Mouse (Mus musculus) neural tube, embryonic 10.5 days (tissue): ENCODE measurements around the gene Ushbp1.
A peak's percentile ranks its signal among the peaks of the same experiment; 100 is the strongest.

Experiments used
- DNase-seq: peaks from one replicate; pipeline ENCODE4 v3.0.0-alpha.2; 2017; ENCODE audit warnings: low spot score; ENCODE audit errors: extremely low spot score

The Ushbp1 gene

GRCm38 (mm10) chr8:71394481-71394880 is 1.1 kb downstream of the Ushbp1 start:
- no peak for DNase-seq

GRCm38 (mm10) chr8:71392871-71393270 is 2.7 kb downstream of the Ushbp1 start:
- DNase-seq: no peak

GRCm38 (mm10) chr8:71392391-71392790 is 3.2 kb downstream of the Ushbp1 start:
- no peak for DNase-seq

GRCm38 (mm10) chr8:71391696-71392095 is 3.9 kb downstream of the Ushbp1 start:
- no peak for DNase-seq

- DNase-seq: no peak
Observed at GRCm38 (mm10) chr8:71388267-71388666, 7.3 kb downstream of the Ushbp1 start.

GRCm38 (mm10) chr8:71385212-71385835 is 10.3 kb downstream of the Ushbp1 start:
- no peak for DNase-seq

- no peak for DNase-seq
Observed at GRCm38 (mm10) chr8:71383860-71384259, 11.7 kb downstream of the Ushbp1 start.

GRCm38 (mm10) chr8:71383396-71383795 is 12.2 kb downstream of the Ushbp1 start:
- peak; percentile 59 for DNase-seq

- DNase-seq: peak; percentile 92
Observed at GRCm38 (mm10) chr8:71381971-71382961, 13.3 kb downstream of the Ushbp1 start.

- DNase-seq: peak; percentile 85
Observed at GRCm38 (mm10) chr8:71381421-71381970, 14.1 kb downstream of the Ushbp1 start, which contains the start of gene Nr2f6. Gene Nr2f6 (minus strand): TSS chr8:71381960.

GRCm38 (mm10) chr8:71380178-71381171 is 15.1 kb downstream of the Ushbp1 start:
- DNase-seq: peak; percentile 62

- DNase-seq: peak; percentile 41
Observed at GRCm38 (mm10) chr8:71379512-71380075, 16.0 kb downstream of the Ushbp1 start.

- DNase-seq: no peak
Observed at GRCm38 (mm10) chr8:71379008-71379407, 16.6 kb downstream of the Ushbp1 start.

- DNase-seq: no peak
Observed at GRCm38 (mm10) chr8:71376423-71377030, 19.1 kb downstream of the Ushbp1 start.

GRCm38 (mm10) chr8:71375581-71376422 is 19.8 kb downstream of the Ushbp1 start:
- DNase-seq: peak; percentile 65

- DNase-seq: no peak
Observed at GRCm38 (mm10) chr8:71374616-71375206, 20.9 kb downstream of the Ushbp1 start.

- no peak for DNase-seq
Observed at GRCm38 (mm10) chr8:71373000-71373399, 22.6 kb downstream of the Ushbp1 start.

GRCm38 (mm10) chr8:71372427-71372826 is 23.2 kb downstream of the Ushbp1 start:
- DNase-seq: no peak
